Mouse (Mus musculus): ENCODE results near the gene Cwc15. TPM values are rescaled to one million over a fixed set of nuclear protein-coding genes. Genes with fewer than 3 reads are reported as not detected.
A peak's percentile ranks its signal among the peaks of the same experiment; 100 is the strongest.

Gene Cwc15
- polyA plus RNA-seq, 1 experiment from 2014 or later = 111 TPM

DNA sequence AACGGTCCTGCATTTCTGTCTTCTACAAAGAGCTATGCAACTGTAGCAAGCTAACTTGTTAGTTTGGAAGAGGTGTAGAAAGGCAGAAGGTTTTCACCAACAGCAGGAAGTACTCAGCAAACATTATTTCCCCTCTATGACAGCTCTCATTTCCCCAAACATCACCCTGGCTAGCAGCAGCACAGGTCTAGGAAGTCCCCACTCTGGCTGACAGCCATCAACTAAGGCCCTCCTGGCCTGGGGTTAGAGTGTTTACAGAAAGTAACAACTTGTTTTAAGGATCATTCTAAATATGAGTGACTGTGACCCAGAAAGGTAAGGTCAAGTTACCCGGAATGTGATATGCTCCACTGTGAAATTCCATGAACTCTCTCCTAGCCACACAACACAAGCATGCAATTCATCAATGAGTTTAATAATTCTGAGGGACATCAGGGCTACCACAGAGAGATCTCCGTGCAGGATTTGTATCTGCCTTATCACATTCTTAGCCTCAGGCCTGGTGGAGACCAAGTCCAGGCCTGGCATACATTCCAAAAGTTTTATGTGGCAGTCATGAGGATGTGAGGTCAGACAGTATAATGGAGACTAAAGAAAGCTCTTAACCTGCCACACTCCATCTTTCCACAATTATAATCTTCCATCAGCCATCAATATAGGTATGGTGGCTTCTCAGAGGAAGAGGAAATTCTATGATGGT is 20.7 kb downstream of the Cwc15 start:
- Histone ChIP-seq H3K36me3 (no peaks in the 10 kb centered on the region), H3K27me3 (replicated peaks) (no peaks in the 10 kb centered on the region), H3K4me1 (peaks cover 43% of the 10 kb centered on the region), H3K4me3 (no peak overlapping the region), H3K9ac (no peak overlapping the region), H3K27ac (replicated peaks) (no peak overlapping the region), H3K9me3 (no peaks in the 10 kb centered on the region), H3K4me2 (no peak overlapping the region)
- WGBS = 32% methylated on average over 3 of the region's 3 CpGs
- ATAC-seq (ENCODE audit: extremely low read depth, insufficient number of reproducible peaks, low FRiP score, low TSS enrichment) = no peak

DNA sequence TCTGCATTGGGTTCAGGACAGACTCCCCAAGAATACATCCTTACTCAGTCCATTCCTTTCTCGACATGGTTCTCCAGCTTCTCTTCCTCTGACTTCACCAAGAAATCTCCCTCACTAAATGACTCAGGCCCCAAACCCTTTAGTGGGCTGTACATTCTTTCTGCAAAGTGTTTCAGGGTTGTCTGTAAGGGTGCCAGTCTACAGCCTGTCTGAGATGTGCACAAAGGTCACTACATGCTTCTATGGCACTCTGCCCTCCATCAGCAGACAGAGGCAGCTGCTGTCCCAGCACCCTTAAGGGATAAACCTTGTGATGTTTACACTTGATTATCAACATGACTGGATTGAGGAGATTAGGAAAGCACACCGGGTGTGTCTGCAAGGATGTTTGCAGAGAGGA is 21.3 kb downstream of the Cwc15 start:
- 45% methylated on average over 2 of the region's 2 CpGs for WGBS
- H3K9me3 ChIP-seq = no peaks in the 10 kb centered on the region

DNA sequence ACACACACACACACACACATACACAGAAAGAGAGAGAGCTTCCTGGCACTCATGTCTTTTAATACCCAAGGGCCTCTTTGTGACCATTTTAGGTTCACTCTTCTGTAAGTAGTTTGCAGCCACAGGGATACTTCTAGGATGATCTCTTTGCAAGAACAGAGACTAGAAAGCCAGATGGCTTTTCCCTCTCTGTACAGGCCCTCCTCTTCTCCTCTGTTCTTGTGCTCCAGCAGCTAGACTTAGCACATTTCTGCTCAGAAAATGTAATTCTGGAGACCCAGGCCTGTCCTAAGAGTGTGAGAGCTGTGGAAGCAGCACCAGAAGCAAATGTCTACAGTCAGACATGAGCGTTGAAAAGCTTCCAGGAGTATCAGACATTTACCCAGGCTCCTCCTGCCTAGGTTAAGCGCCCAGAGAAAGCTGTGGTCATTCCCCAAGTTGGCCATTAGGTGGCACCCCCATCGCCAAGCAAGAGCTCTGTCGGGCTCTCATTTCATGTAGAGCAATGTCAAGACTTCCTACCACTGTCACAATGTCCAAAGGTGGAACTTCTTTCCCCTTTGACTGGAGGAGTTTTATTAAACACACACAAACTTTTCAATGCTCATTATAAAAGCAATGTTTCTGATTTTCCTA is 23.1 kb downstream of the Cwc15 start:
- Histone ChIP-seq H3K9ac (no peak overlapping the region), H3K4me2 (no peak overlapping the region), H3K27me3 (replicated peaks) (no peaks in the 10 kb centered on the region), H3K27ac (replicated peaks) (no peak overlapping the region), H3K36me3 (no peaks in the 10 kb centered on the region), H3K4me3 (no peak overlapping the region), H3K9me3 (no peaks in the 10 kb centered on the region), H3K4me1 (peaks cover 37% of the 10 kb centered on the region)
- no peak for ATAC-seq (ENCODE audit: extremely low read depth, insufficient number of reproducible peaks, low FRiP score, low TSS enrichment)
- 5% methylated on average over 4 of the region's 4 CpGs for WGBS

More for the DNA sequence above, 21.3 kb downstream of the Cwc15 start:
- H3K4me3 ChIP-seq = no peak overlapping the region
- H3K4me1 ChIP-seq = peaks cover 43% of the 10 kb centered on the region
- H3K4me2 ChIP-seq = no peak overlapping the region
- H3K27ac ChIP-seq (replicated peaks) = no peak overlapping the region
- no peaks in the 10 kb centered on the region for H3K27me3 ChIP-seq (replicated peaks)
- H3K36me3 ChIP-seq = no peaks in the 10 kb centered on the region
- H3K9ac ChIP-seq = no peak overlapping the region
- no peak for ATAC-seq (ENCODE audit: extremely low read depth, insufficient number of reproducible peaks, low FRiP score, low TSS enrichment)

DNA sequence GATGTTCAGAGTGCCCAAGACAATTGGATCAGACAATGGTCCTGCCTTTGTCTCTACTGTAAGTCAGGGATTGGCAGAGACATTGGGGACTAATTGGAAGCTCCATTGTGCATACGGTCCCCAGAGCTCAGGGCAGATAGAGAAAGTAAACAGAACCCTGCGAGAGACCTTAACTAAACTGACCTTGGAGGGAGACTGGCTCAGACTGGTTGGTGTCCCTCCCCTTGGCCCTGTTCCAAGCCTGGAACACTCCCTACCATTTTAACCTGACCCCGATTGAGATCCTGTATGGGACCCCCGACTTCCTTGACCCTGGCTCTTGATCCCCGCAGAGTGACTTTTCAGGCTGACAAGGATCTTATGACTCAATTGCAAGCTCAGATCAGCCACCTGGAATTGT is 29.6 kb downstream of the Cwc15 start:
- H3K36me3 ChIP-seq = no peaks in the 10 kb centered on the region
- H3K4me3 ChIP-seq = no peak overlapping the region
- H3K9ac ChIP-seq = no peak overlapping the region
- no peaks in the 10 kb centered on the region for H3K4me1 ChIP-seq
- ATAC-seq (ENCODE audit: extremely low read depth, insufficient number of reproducible peaks, low FRiP score, low TSS enrichment) = no peak
- no peaks in the 10 kb centered on the region for H3K9me3 ChIP-seq
- H3K27me3 ChIP-seq (replicated peaks) = no peaks in the 10 kb centered on the region
- no peak overlapping the region for H3K27ac ChIP-seq (replicated peaks)
- 50% methylated on average over 5 of the region's 5 CpGs for WGBS
- no peak overlapping the region for H3K4me2 ChIP-seq

DNA sequence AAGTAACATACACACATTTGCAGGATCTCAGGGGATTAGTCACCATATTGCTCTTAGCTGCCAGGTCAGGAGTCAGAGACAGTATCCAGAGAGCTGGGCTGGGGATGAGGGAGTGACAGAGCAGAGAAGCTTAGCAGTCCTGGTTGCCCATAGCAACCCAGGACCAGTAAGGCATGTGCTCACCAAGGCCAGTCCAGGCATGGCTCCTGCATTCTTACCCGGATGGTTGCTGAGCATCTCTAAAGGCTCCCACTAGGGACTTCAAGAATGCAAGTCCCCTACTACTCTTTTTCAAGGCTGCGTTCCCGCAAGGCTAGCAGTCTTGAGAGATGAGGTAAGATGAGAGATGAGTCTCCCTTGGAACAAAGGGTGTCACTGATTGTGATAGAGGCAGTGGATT is 31.9 kb downstream of the Cwc15 start:
- Histone ChIP-seq H3K4me2 (no peak overlapping the region), H3K27ac (replicated peaks) (no peak overlapping the region), H3K4me1 (no peaks in the 10 kb centered on the region), H3K9ac (no peak overlapping the region), H3K9me3 (no peaks in the 10 kb centered on the region), H3K27me3 (replicated peaks) (no peaks in the 10 kb centered on the region), H3K36me3 (no peaks in the 10 kb centered on the region), H3K4me3 (no peak overlapping the region)
- 45% methylated on average over 3 of the region's 3 CpGs for WGBS
- ATAC-seq (ENCODE audit: extremely low read depth, insufficient number of reproducible peaks, low FRiP score, low TSS enrichment) = no peak

DNA sequence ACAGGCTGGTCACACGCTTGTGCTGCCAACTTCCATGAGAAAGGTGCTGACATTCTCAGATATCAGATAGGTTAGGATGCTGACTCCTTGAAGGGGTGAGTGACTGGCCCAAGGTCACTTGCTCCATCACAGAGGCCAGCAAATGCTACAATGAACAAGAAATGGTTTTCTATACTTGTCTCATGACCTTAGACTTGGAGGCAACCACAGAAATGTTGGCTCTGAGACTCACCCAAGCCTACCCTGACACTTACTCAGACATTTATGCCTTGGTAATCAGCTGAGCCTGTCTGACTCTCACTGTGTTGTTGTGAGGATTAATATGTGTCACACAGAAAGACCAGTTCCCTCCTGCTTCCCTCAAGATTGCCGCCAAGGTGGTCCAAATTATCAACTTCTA is 33.2 kb downstream of the Cwc15 start:
- ATAC-seq (ENCODE audit: extremely low read depth, insufficient number of reproducible peaks, low FRiP score, low TSS enrichment) = no peak
- Histone ChIP-seq H3K4me1 (no peaks in the 10 kb centered on the region), H3K4me2 (no peak overlapping the region), H3K36me3 (peaks cover 3% of the 10 kb centered on the region), H3K27me3 (replicated peaks) (no peaks in the 10 kb centered on the region), H3K27ac (replicated peaks) (no peak overlapping the region), H3K9ac (no peak overlapping the region), H3K9me3 (no peaks in the 10 kb centered on the region), H3K4me3 (no peak overlapping the region)
- WGBS = 81% methylated on average over 2 of the region's 2 CpGs

DNA sequence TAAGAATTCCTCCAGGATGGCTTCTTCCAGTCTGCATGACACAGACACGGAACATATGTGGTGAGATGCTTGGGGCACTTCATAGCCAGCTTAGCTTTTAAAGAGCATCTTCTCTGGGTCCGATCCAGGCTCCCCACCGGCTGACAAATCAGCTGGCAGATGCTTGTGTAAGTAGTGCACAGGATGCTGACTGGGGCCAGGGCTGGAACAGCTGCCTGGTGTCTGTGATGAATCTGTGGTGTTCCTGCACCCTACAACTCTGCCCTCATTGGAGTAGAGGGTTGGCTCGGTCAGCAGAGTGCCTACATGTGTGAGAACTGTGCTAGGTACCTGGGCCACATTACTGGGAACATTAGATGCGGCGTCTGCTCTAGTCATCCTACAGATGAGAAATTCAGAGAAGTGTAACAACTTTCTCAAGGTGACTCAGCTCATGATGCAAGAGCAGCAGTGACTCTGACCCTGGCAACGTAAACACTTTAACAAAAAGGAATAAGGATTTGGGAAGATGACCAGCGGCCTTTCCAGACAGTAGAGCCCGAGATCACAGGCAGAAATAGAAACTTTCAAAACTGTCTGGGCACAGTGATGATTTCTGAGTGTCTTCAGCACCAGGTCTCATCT is 34.5 kb downstream of the Cwc15 start:
- no peak for ATAC-seq (ENCODE audit: extremely low read depth, insufficient number of reproducible peaks, low FRiP score, low TSS enrichment)
- Histone ChIP-seq H3K9ac (no peak overlapping the region), H3K4me1 (no peaks in the 10 kb centered on the region), H3K27me3 (replicated peaks) (no peaks in the 10 kb centered on the region), H3K9me3 (no peaks in the 10 kb centered on the region), H3K4me3 (no peak overlapping the region), H3K4me2 (no peak overlapping the region), H3K27ac (replicated peaks) (no peak overlapping the region), H3K36me3 (peaks cover 16% of the 10 kb centered on the region)
- WGBS = 75% methylated on average over 9 of the region's 9 CpGs

DNA sequence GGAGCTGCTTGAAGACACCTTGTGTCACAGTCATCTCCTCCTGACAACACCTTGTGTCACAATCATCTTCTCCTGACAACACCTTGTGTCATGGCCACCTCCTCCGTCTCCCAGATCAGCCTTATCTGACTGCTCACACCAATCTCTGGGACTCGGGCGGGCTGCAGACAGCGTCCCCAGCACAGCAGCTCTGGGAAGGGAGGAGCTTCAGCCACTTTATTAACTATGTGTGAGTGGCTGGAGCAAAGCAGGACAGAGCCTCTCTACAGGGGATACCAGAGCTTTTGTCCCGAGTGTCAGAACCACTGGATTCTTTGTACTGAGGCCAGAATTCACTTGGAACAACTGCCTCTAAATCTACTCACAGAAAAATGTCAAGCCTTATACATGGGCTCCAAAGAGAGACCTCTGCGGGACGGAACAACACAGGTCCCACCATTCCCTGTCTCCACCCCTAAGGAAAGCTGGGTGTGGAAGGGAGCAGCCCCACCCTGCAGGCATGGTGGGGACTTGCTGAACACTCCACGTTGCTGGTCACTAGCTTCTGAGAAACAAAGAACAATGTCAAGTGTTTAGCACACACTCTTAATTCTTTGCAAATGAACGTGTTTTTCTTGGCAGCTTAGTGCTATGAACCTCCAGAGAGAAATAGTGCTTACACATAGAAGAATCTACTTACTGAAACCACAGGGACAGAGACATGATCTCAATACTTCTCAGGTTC is 43.8 kb downstream of the Cwc15 start:
- no peak overlapping the region for H3K4me3 ChIP-seq
- WGBS = 32% methylated on average over 9 of the region's 9 CpGs
- peaks cover 97% of the 10 kb centered on the region for H3K36me3 ChIP-seq
- ATAC-seq (ENCODE audit: extremely low read depth, insufficient number of reproducible peaks, low FRiP score, low TSS enrichment) = no peak
- no peaks in the 10 kb centered on the region for H3K9me3 ChIP-seq
- peaks cover 38% of the 10 kb centered on the region for H3K4me1 ChIP-seq
- H3K27ac ChIP-seq (replicated peaks) = peak overlapping the region; percentile 44; the same call in 1 of the 2 replicates
- H3K4me2 ChIP-seq = peak overlapping the region; percentile 22
- peak overlapping the region; percentile 15; the same call in 1 of the 2 replicates for H3K9ac ChIP-seq
- H3K27me3 ChIP-seq (replicated peaks) = no peaks in the 10 kb centered on the region

DNA sequence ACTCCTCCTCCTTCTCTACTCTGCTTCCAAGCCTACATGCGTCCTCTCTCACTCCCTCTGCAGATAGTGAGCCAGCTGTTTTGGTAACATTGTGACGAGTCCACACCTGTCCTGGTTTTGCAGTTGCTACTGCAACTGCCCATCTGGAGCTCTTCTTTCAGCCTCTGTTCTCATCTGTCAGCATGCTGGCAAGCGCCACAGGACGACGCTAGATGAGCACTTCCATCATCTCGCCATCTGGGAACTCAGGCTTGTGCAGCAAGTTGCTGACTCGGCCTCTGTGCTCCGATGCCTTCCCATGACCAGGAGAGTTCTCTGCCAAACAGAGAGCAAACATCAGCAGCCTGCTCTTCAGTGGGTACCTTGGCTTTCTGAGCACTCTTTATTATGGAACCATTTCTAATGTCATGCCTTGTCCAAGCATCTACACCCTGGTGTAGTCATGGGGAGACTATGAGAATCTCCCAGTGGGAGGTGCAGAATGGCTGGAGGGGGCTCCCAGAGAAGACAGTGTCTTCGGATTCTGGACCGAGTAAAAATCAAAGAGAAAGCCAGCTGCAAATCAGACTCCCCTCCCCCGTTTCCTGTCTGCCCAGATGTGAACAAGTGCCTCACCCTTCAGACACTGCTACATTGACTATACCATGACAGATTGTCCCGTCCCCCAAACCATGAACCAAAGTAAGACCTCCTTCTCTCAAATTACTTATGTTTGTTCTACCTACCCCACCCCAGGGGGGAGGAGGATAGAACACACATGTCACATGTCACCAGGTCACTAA is 47.4 kb downstream of the Cwc15 start:
- no peak for ATAC-seq (ENCODE audit: extremely low read depth, insufficient number of reproducible peaks, low FRiP score, low TSS enrichment)
- Histone ChIP-seq H3K9me3 (no peaks in the 10 kb centered on the region), H3K9ac (no peak overlapping the region), H3K27me3 (replicated peaks) (no peaks in the 10 kb centered on the region), H3K4me3 (no peak overlapping the region), H3K4me1 (peaks cover 38% of the 10 kb centered on the region), H3K4me2 (no peak overlapping the region), H3K27ac (replicated peaks) (no peak overlapping the region; the same call in 1 of the 2 replicates), H3K36me3 (peaks cover 94% of the 10 kb centered on the region)
- WGBS = 59% methylated on average over 12 of the region's 12 CpGs

DNA sequence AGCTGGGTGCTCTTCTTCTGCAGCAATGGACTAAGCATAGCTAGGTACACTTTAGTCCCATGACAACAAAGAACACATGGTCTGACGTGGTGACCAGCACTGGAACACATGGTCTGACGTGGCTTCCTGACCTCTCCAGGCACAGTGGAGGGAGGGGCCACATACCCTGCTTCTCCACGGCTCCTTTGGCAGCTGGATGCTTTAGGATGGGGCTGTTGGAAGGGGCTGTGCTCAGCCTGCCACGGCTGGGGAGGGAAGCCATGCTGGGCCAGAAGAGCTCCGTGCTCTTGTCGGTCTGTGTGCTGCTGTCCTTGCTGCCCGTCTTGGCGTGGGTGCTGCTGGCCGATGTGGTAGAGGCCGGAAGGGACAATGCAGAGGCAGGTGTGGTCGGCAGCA is 47.9 kb downstream of the Cwc15 start:
- Histone ChIP-seq H3K9ac (no peak overlapping the region), H3K9me3 (no peaks in the 10 kb centered on the region), H3K4me3 (no peak overlapping the region), H3K4me2 (no peak overlapping the region), H3K27ac (replicated peaks) (no peak overlapping the region), H3K4me1 (peaks cover 38% of the 10 kb centered on the region), H3K36me3 (peaks cover 95% of the 10 kb centered on the region), H3K27me3 (replicated peaks) (no peaks in the 10 kb centered on the region)
- no peak for ATAC-seq (ENCODE audit: extremely low read depth, insufficient number of reproducible peaks, low FRiP score, low TSS enrichment)
- 70% methylated on average over 11 of the region's 11 CpGs for WGBS

DNA sequence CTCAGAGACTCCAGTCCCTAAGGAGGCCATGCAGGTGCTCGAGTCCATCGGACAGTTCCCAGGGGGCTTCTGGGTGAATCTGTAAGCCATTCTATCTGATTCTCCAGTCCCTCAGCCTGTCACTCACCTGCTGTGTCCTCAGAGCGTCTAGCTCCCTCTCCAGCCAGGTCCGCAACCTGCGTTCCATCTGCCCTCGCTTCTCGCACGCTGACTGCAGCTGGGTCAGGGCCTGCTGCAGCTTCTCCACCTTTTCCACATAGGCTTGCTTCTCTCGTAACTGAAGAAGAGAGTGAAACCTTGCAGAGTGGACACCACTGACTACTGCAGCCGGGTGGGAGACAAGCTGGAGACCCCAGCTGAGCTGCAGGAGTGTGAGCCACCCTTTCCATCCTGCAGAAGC is 57.9 kb downstream of the Cwc15 start:
- no peak overlapping the region for H3K27ac ChIP-seq (replicated peaks)
- no peaks in the 10 kb centered on the region for H3K4me1 ChIP-seq
- no peaks in the 10 kb centered on the region for H3K27me3 ChIP-seq (replicated peaks)
- H3K4me2 ChIP-seq = no peak overlapping the region
- peaks cover 94% of the 10 kb centered on the region for H3K36me3 ChIP-seq
- no peak for ATAC-seq (ENCODE audit: extremely low read depth, insufficient number of reproducible peaks, low FRiP score, low TSS enrichment)
- H3K9me3 ChIP-seq = no peaks in the 10 kb centered on the region
- H3K9ac ChIP-seq = no peak overlapping the region
- 87% methylated on average over 10 of the region's 10 CpGs for WGBS
- H3K4me3 ChIP-seq = no peak overlapping the region
